Mouse (Mus musculus) olfactory bulb, adult 2 months (tissue): ENCODE measurements around the gene Adamtsl1.

Source experiments
- CTCF ChIP-seq: fragments of 200-500 bp; IDR thresholded peaks from 2 replicates; pipeline ENCODE4 v1.5.1; 2012; ENCODE audit warnings: low read depth, mild to moderate bottlenecking, low read length, moderate library complexity; ENCODE audit not compliant: insufficient read depth
- POLR2A ChIP-seq: fragments of 200-500 bp; IDR thresholded peaks from 2 replicates; pipeline ENCODE4 v1.6.1; 2012; ENCODE audit warnings: mild to moderate bottlenecking, low read depth, low read length, moderate library complexity; ENCODE audit not compliant: insufficient read depth

DNA sequence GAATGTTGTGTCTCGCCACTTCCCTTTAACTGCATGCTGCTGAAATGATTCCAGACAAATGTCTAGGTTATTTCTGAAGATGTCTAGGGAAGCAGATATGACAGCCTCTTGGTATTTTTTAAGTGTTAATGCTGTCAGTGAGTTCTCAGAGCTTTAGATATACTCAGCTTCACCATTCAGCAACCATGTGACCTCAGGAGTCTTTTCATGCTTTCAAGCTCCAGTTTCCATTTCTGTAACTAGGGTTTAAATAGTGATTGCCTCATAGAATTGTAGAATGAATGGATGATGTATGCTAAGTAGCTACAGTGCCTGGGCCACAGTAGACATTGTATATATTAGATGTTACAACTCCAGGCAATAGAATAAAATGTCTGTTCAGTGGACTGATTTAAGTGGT is 772.6 kb downstream of the Adamtsl1 start:
- TF ChIP-seq POLR2A (no peak), CTCF (no peak)
